Comparison of ENCODE assay signal across 8 mouse cellular contexts in genomic region chr4:83527921-83528320, GRCm38 (mm10). TPM values are rescaled to one million over a fixed set of nuclear protein-coding genes. Genes with fewer than 3 reads are reported as not detected.
A peak's percentile ranks its signal among the peaks of the same experiment; 100 is the strongest.
DNase-seq lines count a peak whose midpoint lies in the region; ATAC-seq lines count a peak whose summit lies in the region.

No protein-coding gene starts in this region.

- H3K9me3 ChIP-seq in heart, embryonic 11.5 days (replicated peaks; ENCODE audit: control insufficient read depth, low read length) = no peaks in the 10 kb centered on the region

- H3K4me3 ChIP-seq in heart, embryonic 11.5 days (ENCODE audit: low read depth, low read length) = no peak overlapping the region

- no peak overlapping the region for H3K9ac ChIP-seq in heart, embryonic 11.5 days (ENCODE audit: low read depth, low read length)

- H3K36me3 ChIP-seq in heart, embryonic 11.5 days (ENCODE audit: control insufficient read depth, insufficient read depth, low read length) = no peaks in the 10 kb centered on the region

- no peak for ATAC-seq in heart, embryonic 11.5 days (replicated peaks; ENCODE audit: insufficient number of reproducible peaks, low FRiP score, low TSS enrichment)
- ATAC-seq in frontal cortex, adult (ENCODE audit: low TSS enrichment) = no peak

- H3K27ac ChIP-seq in heart, embryonic 11.5 days (ENCODE audit: low read depth, low read length) = no peak overlapping the region

- H3K27me3 ChIP-seq in heart, embryonic 11.5 days (ENCODE audit: control insufficient read depth, insufficient read depth, low read length) = no peaks in the 10 kb centered on the region

- no peak overlapping the region for H3K4me2 ChIP-seq in heart, embryonic 11.5 days

- DNase-seq in heart, adult 11 months = peak; percentile 61
- DNase-seq in 3134 (ENCODE audit: extremely low read depth, insufficient read length, low spot score) = peak; percentile 34
- DNase-seq in MEL-GATA-1-ER (ENCODE audit: extremely low read depth, low read depth) = peak; percentile 78
- DNase-seq in kidney, postnatal 10 days = peak; percentile 41
- peak; percentile 11 to 41 for DNase-seq in spleen, postnatal 36 days (ENCODE audit: low spot score in 2 of 2)
- no peak for DNase-seq in gastrocnemius, postnatal 25 days

- peaks cover 6% of the 10 kb centered on the region; the same call in 1 of the 2 replicates for H3K4me1 ChIP-seq in heart, embryonic 11.5 days (ENCODE audit: control insufficient read depth, insufficient read depth, low read length)

RNA-seq across cellular contexts. Expression of gene Ccdc171, which starts 2.6 kb away (rescaled TPM):
- polyA plus RNA-seq in heart, embryonic 11.5 days (2014; fragmentation: Nextera tagmentation; extraction: Ambion mirVana) = 2.5 and 4.9 TPM in 2 replicates
- under 1 TPM; 0.56 to 0.99 TPM for total RNA-seq in gastrocnemius, postnatal 25 days (2021)

RNA-seq across cellular contexts. Expression of gene Psip1, which starts 41.7 kb away (rescaled TPM):
- 111 and 115 TPM in 2 replicates for polyA plus RNA-seq in heart, embryonic 11.5 days (2014; fragmentation: Nextera tagmentation; extraction: Ambion mirVana)
- total RNA-seq in gastrocnemius, postnatal 25 days (2021) = 10 to 100 TPM; 15.6 to 16.2 TPM
